Mouse (Mus musculus) forebrain, embryonic 10.5 days (tissue): ENCODE results near the gene Sult3a2. TPM values are rescaled to one million over a fixed set of nuclear protein-coding genes. Genes with fewer than 3 reads are reported as not detected.
A peak's percentile ranks its signal among the peaks of the same experiment; 100 is the strongest.
"Not testable (repeated sequence)": the region's sequence is repeated elsewhere in the genome, so short reads cannot be mapped to it uniquely, and the experiment has no call there.

Source experiments
- DNase-seq: peaks from one replicate; pipeline ENCODE4 v3.0.0-alpha.2; 2017; ENCODE audit warnings: low spot score; ENCODE audit errors: extremely low spot score
- H3K27ac ChIP-seq: fragments of 300-500 bp; sonication (generic); 2 replicates; pipeline ENCODE4 v1.5.1; 2016; ENCODE audit warnings: mild to moderate bottlenecking
- H3K27me3 ChIP-seq: fragments of 300-500 bp; sonication (generic); 2 replicates; pipeline ENCODE4 v1.6.1; 2016; ENCODE audit warnings: mild to moderate bottlenecking; ENCODE audit not compliant: poor library complexity, severe bottlenecking
- H3K36me3 ChIP-seq: fragments of 300-500 bp; sonication (generic); replicated peaks from 2 replicates; pipeline ENCODE4 v1.6.1; 2016; ENCODE audit warnings: mild to moderate bottlenecking, moderate library complexity
- H3K4me1 ChIP-seq: fragments of 300-500 bp; sonication (generic); 2 replicates; pipeline ENCODE4 v1.6.1; 2016
- H3K4me3 ChIP-seq: fragments of 300-500 bp; sonication (generic); 2 replicates; pipeline ENCODE4 v1.5.1; 2016; ENCODE audit warnings: mild to moderate bottlenecking, moderate library complexity
- H3K9me3 ChIP-seq: fragments of 300-500 bp; sonication (generic); 2 replicates; pipeline ENCODE4 v1.6.1; 2016; ENCODE audit warnings: mild to moderate bottlenecking, moderate library complexity
- WGBS: fragments of 180-500 bp; shearing (Covaris S2); methylation state at CpG from one replicate; pipeline ENCODE4 v1.1.7; 2016; 5-methylcytosine and 5-hydroxymethylcytosine counted together
- polyA plus RNA-seq: library from polyadenylated mRNA; unstranded; fragments of >200 nt; fragmentation: Nextera tagmentation; extraction: Ambion mirVana; gene quantifications from 2 replicates; pipeline ENCODE4 v1.2.1, GENCODE M21; 2016

Gene Sult3a2
- polyA plus RNA-seq, result not detected in 2 replicates

- no peak for DNase-seq
Observed at GRCm38 (mm10) chr10:33786604-33787003, at the start of gene Sult3a2. Gene Sult3a2 (minus strand): TSS chr10:33786704.

GRCm38 (mm10) chr10:33820892-33821291 lies 34.4 kb upstream of the Sult3a2 start:
- H3K27ac ChIP-seq, result no peak overlapping the region
- no peak overlapping the region for H3K4me3 ChIP-seq
- 96% methylated on average over 3 of the region's 3 CpGs for WGBS
- no peaks in the 10 kb centered on the region for H3K36me3 ChIP-seq
- no peaks in the 10 kb centered on the region for H3K4me1 ChIP-seq
- H3K9me3 ChIP-seq, result no peaks in the 10 kb centered on the region
- no peak for DNase-seq
- H3K27me3 ChIP-seq, result no peaks in the 10 kb centered on the region

More at GRCm38 (mm10) chr10:33786604-33787003, at the start of gene Sult3a2:
- no peaks in the 10 kb centered on the region for H3K4me1 ChIP-seq
- no peaks in the 10 kb centered on the region for H3K9me3 ChIP-seq
- no peaks in the 10 kb centered on the region for H3K36me3 ChIP-seq
- H3K27ac ChIP-seq, result no peak within 1 kb of the TSS
- no peaks in the 10 kb centered on the region for H3K27me3 ChIP-seq
- H3K4me3 ChIP-seq, result no peak within 1 kb of the TSS
- 89% methylated on average over 3 of the region's 3 CpGs for WGBS

GRCm38 (mm10) chr10:33816923-33817322 lies 30.4 kb upstream of the Sult3a2 start:
- Histone ChIP-seq H3K4me1 (no peaks in the 10 kb centered on the region), H3K9me3 (no peaks in the 10 kb centered on the region), H3K36me3 (no peaks in the 10 kb centered on the region), H3K4me3 (no peak overlapping the region), H3K27ac (no peak overlapping the region), H3K27me3 (no peaks in the 10 kb centered on the region)
- 83% methylated on average over 1 of the region's 1 CpGs for WGBS
- DNase-seq, result no peak

GRCm38 (mm10) chr10:33814266-33814665 lies 27.8 kb upstream of the Sult3a2 start:
- Histone ChIP-seq H3K27ac (no peak overlapping the region), H3K4me3 (no peak overlapping the region), H3K4me1 (no peaks in the 10 kb centered on the region), H3K27me3 (no peaks in the 10 kb centered on the region), H3K36me3 (no peaks in the 10 kb centered on the region), H3K9me3 (no peaks in the 10 kb centered on the region)
- no peak for DNase-seq

- Histone ChIP-seq H3K27me3 (no peaks in the 10 kb centered on the region), H3K4me3 (no peak overlapping the region), H3K9me3 (no peaks in the 10 kb centered on the region), H3K4me1 (no peaks in the 10 kb centered on the region), H3K36me3 (no peaks in the 10 kb centered on the region), H3K27ac (no peak overlapping the region)
- no peak for DNase-seq
- WGBS, result 28% methylated on average over 1 of the region's 1 CpGs
Observed at GRCm38 (mm10) chr10:33811807-33812206, 25.3 kb upstream of the Sult3a2 start.

GRCm38 (mm10) chr10:33797221-33797949 lies 10.9 kb upstream of the Sult3a2 start:
- DNase-seq, H3K4me1 ChIP-seq, H3K27ac ChIP-seq, H3K36me3 ChIP-seq, H3K9me3 ChIP-seq, H3K27me3 ChIP-seq, H3K4me3 ChIP-seq: not testable (repeated sequence)
- WGBS, result 87% methylated on average over 6 of the region's 6 CpGs

- not testable (repeated sequence) for DNase-seq, H3K27me3 ChIP-seq, H3K36me3 ChIP-seq, H3K27ac ChIP-seq, H3K9me3 ChIP-seq, H3K4me3 ChIP-seq, H3K4me1 ChIP-seq
- 88% methylated on average over 4 of the region's 4 CpGs for WGBS
Observed at GRCm38 (mm10) chr10:33796269-33796915, 9.9 kb upstream of the Sult3a2 start.

- not testable (repeated sequence) for H3K27ac ChIP-seq, H3K4me3 ChIP-seq, H3K27me3 ChIP-seq, H3K4me1 ChIP-seq, DNase-seq, H3K9me3 ChIP-seq, H3K36me3 ChIP-seq
- WGBS, result 87% methylated on average over 3 of the region's 3 CpGs
Observed at GRCm38 (mm10) chr10:33792166-33792565, 5.7 kb upstream of the Sult3a2 start.

GRCm38 (mm10) chr10:33787541-33787940 lies 1.0 kb upstream of the Sult3a2 start:
- Histone ChIP-seq H3K4me1 (no peaks in the 10 kb centered on the region), H3K9me3 (no peaks in the 10 kb centered on the region), H3K27ac (no peak overlapping the region), H3K36me3 (no peaks in the 10 kb centered on the region), H3K4me3 (no peak overlapping the region), H3K27me3 (no peaks in the 10 kb centered on the region)
- DNase-seq, result no peak

GRCm38 (mm10) chr10:33735251-33735650 lies 51.3 kb downstream of the Sult3a2 start:
- H3K4me3 ChIP-seq, DNase-seq, H3K27me3 ChIP-seq, H3K9me3 ChIP-seq, H3K4me1 ChIP-seq, H3K27ac ChIP-seq, H3K36me3 ChIP-seq: not testable (repeated sequence)
- 92% methylated on average over 7 of the region's 7 CpGs for WGBS

- DNase-seq, result no peak
- H3K36me3 ChIP-seq, result no peaks in the 10 kb centered on the region
- H3K4me3 ChIP-seq, result no peak overlapping the region
- H3K27ac ChIP-seq, result no peak overlapping the region
- no peaks in the 10 kb centered on the region for H3K4me1 ChIP-seq
- H3K9me3 ChIP-seq, result 0 out of 2 replicates have a peak, but pooled peaks cover 7% of the 10 kb centered on the region
- no peaks in the 10 kb centered on the region for H3K27me3 ChIP-seq
Observed at GRCm38 (mm10) chr10:33733241-33733640, 53.3 kb downstream of the Sult3a2 start.

- no peak overlapping the region for H3K4me3 ChIP-seq
- no peak overlapping the region for H3K27ac ChIP-seq
- H3K36me3 ChIP-seq, result no peaks in the 10 kb centered on the region
- 0 out of 2 replicates have a peak, but pooled peaks cover 4% of the 10 kb centered on the region for H3K9me3 ChIP-seq
- H3K27me3 ChIP-seq, result no peaks in the 10 kb centered on the region
- no peak for DNase-seq
- H3K4me1 ChIP-seq, result no peaks in the 10 kb centered on the region
- 90% methylated on average over 4 of the region's 4 CpGs for WGBS
Observed at GRCm38 (mm10) chr10:33732409-33733185, 53.9 kb downstream of the Sult3a2 start.

GRCm38 (mm10) chr10:33723764-33724163 lies 62.7 kb downstream of the Sult3a2 start:
- peaks cover 3% of the 10 kb centered on the region; the same call in 1 of the 2 replicates for H3K4me1 ChIP-seq
- H3K27me3 ChIP-seq, result no peaks in the 10 kb centered on the region
- no peaks in the 10 kb centered on the region for H3K9me3 ChIP-seq
- no peak overlapping the region for H3K4me3 ChIP-seq
- H3K27ac ChIP-seq, result 0 out of 2 replicates have a peak overlapping the region, but pooled peaks have one; percentile 5
- no peak for DNase-seq
- WGBS, result 38% methylated on average over 6 of the region's 6 CpGs
- H3K36me3 ChIP-seq, result no peaks in the 10 kb centered on the region
